Mouse (Mus musculus): ENCODE data around the gene Gsap. TPM values are rescaled to one million over a fixed set of nuclear protein-coding genes. Genes with fewer than 3 reads are reported as not detected.

Gsap gene
- polyA plus RNA-seq, 1 experiment from 2014 or later, result 1.4 TPM

DNA sequence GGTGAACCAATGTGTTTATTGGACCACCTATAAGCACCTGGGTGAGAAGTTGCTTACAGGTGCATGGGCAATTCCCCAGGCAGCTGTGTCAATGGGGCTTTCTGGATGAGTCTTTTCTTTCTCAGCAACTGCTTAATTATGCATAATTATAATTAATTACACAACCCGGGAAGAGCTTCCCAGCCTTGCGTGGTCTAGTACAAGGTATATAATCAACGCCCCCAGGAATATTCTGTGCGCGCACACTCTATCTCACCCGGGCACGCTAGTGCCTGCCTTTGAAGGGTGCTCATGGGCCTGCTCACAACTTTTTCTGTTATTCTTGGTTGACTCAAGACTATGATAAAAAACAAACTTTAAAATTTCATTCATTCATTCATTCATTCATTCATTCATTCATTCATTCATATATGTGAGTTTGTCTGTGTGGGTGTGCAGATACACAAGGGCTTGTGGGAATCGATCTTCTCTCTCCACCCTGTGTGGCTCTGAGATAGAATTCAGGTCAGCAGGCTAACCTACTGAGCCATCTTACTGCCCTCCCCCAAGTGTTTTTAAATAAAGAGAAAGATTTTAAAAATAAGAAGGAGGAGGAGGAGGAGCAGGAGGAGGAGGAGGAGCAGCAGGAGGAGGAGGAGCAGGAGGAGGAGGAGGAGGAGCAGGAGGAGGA is 78.4 kb downstream of the Gsap start:
- Histone ChIP-seq H3K27me3 (ENCODE audit: control insufficient read depth, insufficient read depth, low read length) (no peaks in the 10 kb centered on the region), H3K9ac (ENCODE audit: low read length) (no peak overlapping the region), H3K4me3 (ENCODE audit: low read depth, low read length) (no peak overlapping the region), H3K4me1 (replicated peaks; ENCODE audit: control insufficient read depth, insufficient read depth) (no peaks in the 10 kb centered on the region), H3K27ac (replicated peaks) (no peak overlapping the region), H3K36me3 (ENCODE audit: control insufficient read depth, insufficient read depth, low read length) (no peaks in the 10 kb centered on the region), H3K9me3 (ENCODE audit: control insufficient read depth, low read length) (no peaks in the 10 kb centered on the region), H3K4me2 (replicated peaks; ENCODE audit: low read depth) (no peak overlapping the region)
- TF ChIP-seq EP300 (optimal IDR thresholded peaks at IDR 0.05) (no peak), CTCF (IDR thresholded peaks at IDR 0.05; ENCODE audit: low read depth) (no peak)
- ATAC-seq (ENCODE audit: low FRiP score, low TSS enrichment) (no peak), DNase-seq (ENCODE audit: low spot score) (no peak)
- 87% methylated on average over 8 of the region's 8 CpGs for WGBS

DNA sequence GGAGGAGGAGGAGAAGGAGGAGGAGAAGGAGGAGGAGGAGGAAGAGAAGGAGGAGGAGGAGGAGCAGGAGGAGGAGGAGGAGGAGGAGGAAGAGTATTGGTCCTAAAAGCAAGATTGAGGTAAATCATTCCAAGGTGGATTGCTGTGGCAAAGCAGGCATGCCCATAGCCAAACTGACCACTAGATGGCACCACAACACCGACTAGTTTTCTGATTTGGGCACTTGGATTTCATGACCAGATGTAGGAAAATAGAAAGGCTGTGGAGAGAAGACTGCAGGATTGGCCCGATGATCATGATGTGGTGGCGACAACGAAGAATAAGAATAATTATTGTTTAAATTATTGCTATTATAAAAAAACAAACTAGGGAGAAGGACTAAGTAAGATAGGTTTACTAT is 79.0 kb downstream of the Gsap start:
- H3K36me3 ChIP-seq (ENCODE audit: control insufficient read depth, insufficient read depth, low read length), result no peaks in the 10 kb centered on the region
- WGBS, result 13% methylated on average over 4 of the region's 4 CpGs
- DNase-seq (ENCODE audit: low spot score) (peak; percentile 84), ATAC-seq (ENCODE audit: low FRiP score, low TSS enrichment) (peak; percentile 45; the same call in 1 of the 2 replicates)
- no peaks in the 10 kb centered on the region for H3K4me1 ChIP-seq (replicated peaks; ENCODE audit: control insufficient read depth, insufficient read depth)
- H3K27me3 ChIP-seq (ENCODE audit: control insufficient read depth, insufficient read depth, low read length), result no peaks in the 10 kb centered on the region
- no peaks in the 10 kb centered on the region for H3K9me3 ChIP-seq (ENCODE audit: control insufficient read depth, low read length)
- no peak overlapping the region for H3K4me2 ChIP-seq (replicated peaks; ENCODE audit: low read depth)
- H3K27ac ChIP-seq (replicated peaks), result no peak overlapping the region
- no peak overlapping the region for H3K9ac ChIP-seq (ENCODE audit: low read length)
- TF ChIP-seq EP300 (optimal IDR thresholded peaks at IDR 0.05), result no peak
- TF ChIP-seq CTCF (IDR thresholded peaks at IDR 0.05; ENCODE audit: low read depth), result peak; percentile 94
- H3K4me3 ChIP-seq (ENCODE audit: low read depth, low read length), result no peak overlapping the region

DNA sequence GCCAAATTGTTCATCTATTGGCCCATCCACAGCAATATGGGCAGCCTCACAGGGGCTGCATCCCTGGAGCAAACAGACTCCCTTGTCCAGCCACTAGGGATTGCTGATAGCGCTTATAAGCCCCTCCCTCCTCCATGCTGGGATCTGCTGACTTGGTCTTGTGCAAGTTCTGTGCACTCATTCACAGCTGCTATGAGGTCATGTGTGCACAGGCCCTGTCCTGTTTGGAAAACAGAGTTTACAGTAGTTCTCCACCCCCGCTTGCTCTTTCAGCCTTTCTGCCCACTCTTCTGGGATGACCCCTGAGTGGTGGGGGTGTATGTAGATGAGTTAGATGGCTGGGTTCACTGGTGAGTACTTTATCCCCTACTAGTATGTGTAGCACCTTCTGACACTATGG is 81.0 kb downstream of the Gsap start:
- Histone ChIP-seq H3K36me3 (ENCODE audit: control insufficient read depth, insufficient read depth, low read length) (no peaks in the 10 kb centered on the region), H3K27me3 (ENCODE audit: control insufficient read depth, insufficient read depth, low read length) (no peaks in the 10 kb centered on the region), H3K4me1 (replicated peaks; ENCODE audit: control insufficient read depth, insufficient read depth) (no peaks in the 10 kb centered on the region), H3K9me3 (ENCODE audit: control insufficient read depth, low read length) (no peaks in the 10 kb centered on the region), H3K4me3 (ENCODE audit: low read depth, low read length) (no peak overlapping the region), H3K9ac (ENCODE audit: low read length) (no peak overlapping the region), H3K27ac (replicated peaks) (no peak overlapping the region), H3K4me2 (replicated peaks; ENCODE audit: low read depth) (no peak overlapping the region)
- ATAC-seq (ENCODE audit: low FRiP score, low TSS enrichment), result peak; percentile 78
- WGBS, result 65% methylated on average over 2 of the region's 2 CpGs
- no peak for DNase-seq (ENCODE audit: low spot score)
- TF ChIP-seq CTCF (IDR thresholded peaks at IDR 0.05; ENCODE audit: low read depth) (peak; percentile 22; the same call in 1 of the 2 replicates), EP300 (optimal IDR thresholded peaks at IDR 0.05) (no peak)

DNA sequence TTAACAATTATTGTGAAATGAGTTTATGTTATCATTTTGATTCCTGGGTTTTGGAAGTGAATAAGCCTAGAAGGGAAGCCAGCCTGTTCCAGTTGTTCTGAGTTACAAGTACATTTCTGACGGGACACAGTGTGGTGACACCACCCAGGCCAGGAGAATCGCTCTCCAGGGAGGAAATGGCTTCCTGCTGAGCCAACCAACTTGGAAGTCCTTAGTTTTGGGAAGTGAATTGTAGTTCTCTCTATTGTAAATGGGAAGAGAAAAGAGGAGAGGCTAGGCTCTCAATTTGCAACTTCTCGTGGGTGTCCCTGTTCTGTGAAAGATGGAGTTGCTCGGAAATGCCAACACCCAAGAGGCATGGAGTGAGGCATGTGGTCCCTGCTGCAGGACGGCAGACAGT is 83.4 kb downstream of the Gsap start:
- Histone ChIP-seq H3K4me2 (replicated peaks; ENCODE audit: low read depth) (no peak overlapping the region), H3K27ac (replicated peaks) (no peak overlapping the region), H3K36me3 (ENCODE audit: control insufficient read depth, insufficient read depth, low read length) (no peaks in the 10 kb centered on the region), H3K27me3 (ENCODE audit: control insufficient read depth, insufficient read depth, low read length) (no peaks in the 10 kb centered on the region), H3K4me3 (ENCODE audit: low read depth, low read length) (no peak overlapping the region), H3K4me1 (replicated peaks; ENCODE audit: control insufficient read depth, insufficient read depth) (no peaks in the 10 kb centered on the region), H3K9me3 (ENCODE audit: control insufficient read depth, low read length) (no peaks in the 10 kb centered on the region), H3K9ac (ENCODE audit: low read length) (no peak overlapping the region)
- ATAC-seq (ENCODE audit: low FRiP score, low TSS enrichment) (no peak), DNase-seq (ENCODE audit: low spot score) (no peak)
- no peak for TF ChIP-seq CTCF (IDR thresholded peaks at IDR 0.05; ENCODE audit: low read depth)
- 80% methylated on average over 5 of the region's 5 CpGs for WGBS

DNA sequence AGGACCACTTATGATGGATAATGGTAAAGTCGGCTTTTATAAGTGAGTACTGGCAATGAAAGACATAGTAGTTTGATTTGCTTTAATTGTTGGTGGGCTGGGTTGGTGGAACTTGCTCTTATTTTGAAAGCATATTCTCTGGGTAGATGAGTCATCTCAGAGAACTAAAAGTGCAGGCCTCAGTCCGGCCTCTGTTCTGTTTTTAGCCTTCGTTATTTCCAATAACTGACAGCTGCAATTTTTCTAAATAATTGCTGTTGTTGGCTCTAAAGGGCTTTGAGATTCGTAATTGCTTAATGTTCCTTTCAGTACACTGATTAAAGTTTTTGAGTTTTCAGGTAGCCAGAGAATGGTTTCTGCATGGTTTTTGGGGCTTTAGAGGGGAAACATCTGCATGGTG is 84.7 kb downstream of the Gsap start:
- no peak overlapping the region for H3K27ac ChIP-seq (replicated peaks)
- no peak overlapping the region for H3K9ac ChIP-seq (ENCODE audit: low read length)
- H3K4me3 ChIP-seq (ENCODE audit: low read depth, low read length), result no peak overlapping the region
- H3K4me2 ChIP-seq (replicated peaks; ENCODE audit: low read depth), result no peak overlapping the region
- no peak for TF ChIP-seq EP300 (optimal IDR thresholded peaks at IDR 0.05)
- TF ChIP-seq CTCF (IDR thresholded peaks at IDR 0.05; ENCODE audit: low read depth), result no peak
- H3K36me3 ChIP-seq (ENCODE audit: control insufficient read depth, insufficient read depth, low read length), result no peaks in the 10 kb centered on the region
- H3K9me3 ChIP-seq (ENCODE audit: control insufficient read depth, low read length), result no peaks in the 10 kb centered on the region
- DNase-seq (ENCODE audit: low spot score) (no peak), ATAC-seq (ENCODE audit: low FRiP score, low TSS enrichment) (no peak)
- H3K4me1 ChIP-seq (replicated peaks; ENCODE audit: control insufficient read depth, insufficient read depth), result no peaks in the 10 kb centered on the region
- no peaks in the 10 kb centered on the region for H3K27me3 ChIP-seq (ENCODE audit: control insufficient read depth, insufficient read depth, low read length)
- WGBS, result 42% methylated on average over 4 of the region's 4 CpGs

DNA sequence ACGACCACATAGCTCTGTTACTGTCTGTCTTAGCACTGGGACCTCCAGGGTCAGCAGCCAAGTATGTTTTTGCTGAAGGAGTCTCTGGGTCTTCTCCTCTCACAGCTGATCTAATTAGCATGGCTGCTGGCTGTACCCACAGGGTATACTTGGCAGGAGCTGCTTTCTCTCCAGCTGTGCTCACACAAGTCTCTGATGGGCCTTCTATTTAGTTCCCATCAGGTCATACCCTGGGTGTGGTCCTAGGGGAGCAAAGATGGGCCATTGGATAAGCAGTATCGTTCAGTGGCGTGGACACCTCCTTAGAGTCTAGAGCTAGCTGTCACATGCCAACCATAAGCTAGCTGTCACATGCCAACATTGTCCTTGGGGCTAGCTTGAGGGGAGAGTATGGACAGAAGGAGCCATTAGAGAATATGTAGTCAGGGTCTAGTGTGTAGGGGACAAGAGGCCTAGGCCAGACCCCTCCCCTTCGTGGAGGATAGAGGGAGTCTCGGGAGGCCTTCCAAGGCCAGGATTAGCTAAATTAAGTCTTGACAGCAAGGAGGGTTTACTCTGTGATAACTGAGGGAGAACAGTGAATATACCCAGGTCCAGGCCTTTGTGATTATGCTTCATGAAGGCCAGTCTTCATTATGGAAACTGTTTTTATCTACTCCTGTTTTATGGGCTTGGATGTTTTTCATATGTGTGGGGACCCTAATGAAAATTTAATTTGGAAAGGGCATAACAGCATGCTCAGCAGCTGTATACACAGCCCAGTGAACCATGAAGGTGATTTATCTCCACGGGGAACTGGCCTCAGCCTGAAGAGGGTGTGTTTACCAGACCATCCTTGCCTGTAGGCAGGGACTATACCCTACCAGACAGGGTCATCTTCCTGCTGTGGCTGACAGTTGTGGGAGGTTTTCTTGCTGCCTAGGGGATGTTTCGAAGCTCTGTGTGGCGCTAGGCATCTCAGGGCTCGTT is 85.6 kb downstream of the Gsap start:
- Histone ChIP-seq H3K27ac (replicated peaks) (peak overlapping the region; percentile 24; the same call in 1 of the 2 replicates), H3K27me3 (ENCODE audit: control insufficient read depth, insufficient read depth, low read length) (no peaks in the 10 kb centered on the region), H3K36me3 (ENCODE audit: control insufficient read depth, insufficient read depth, low read length) (no peaks in the 10 kb centered on the region), H3K4me2 (replicated peaks; ENCODE audit: low read depth) (no peak overlapping the region), H3K9me3 (ENCODE audit: control insufficient read depth, low read length) (no peaks in the 10 kb centered on the region), H3K4me1 (replicated peaks; ENCODE audit: control insufficient read depth, insufficient read depth) (no peaks in the 10 kb centered on the region), H3K9ac (ENCODE audit: low read length) (no peak overlapping the region), H3K4me3 (ENCODE audit: low read depth, low read length) (no peak overlapping the region)
- WGBS, result 53% methylated on average over 9 of the region's 9 CpGs
- TF ChIP-seq CTCF (IDR thresholded peaks at IDR 0.05; ENCODE audit: low read depth), result no peak
- no peak for TF ChIP-seq EP300 (optimal IDR thresholded peaks at IDR 0.05)
- ATAC-seq (ENCODE audit: low FRiP score, low TSS enrichment), result no peak
- DNase-seq (ENCODE audit: low spot score), result no peak
